Mouse (Mus musculus): Measurements from ENCODE around the gene Frem1. TPM values are rescaled to one million over a fixed set of nuclear protein-coding genes. Genes with fewer than 3 reads are reported as not detected.

Gene Frem1
- total and polyA plus RNA-seq, 3 experiments, result 0.40 to 0.95 (median 0.66) TPM

DNA sequence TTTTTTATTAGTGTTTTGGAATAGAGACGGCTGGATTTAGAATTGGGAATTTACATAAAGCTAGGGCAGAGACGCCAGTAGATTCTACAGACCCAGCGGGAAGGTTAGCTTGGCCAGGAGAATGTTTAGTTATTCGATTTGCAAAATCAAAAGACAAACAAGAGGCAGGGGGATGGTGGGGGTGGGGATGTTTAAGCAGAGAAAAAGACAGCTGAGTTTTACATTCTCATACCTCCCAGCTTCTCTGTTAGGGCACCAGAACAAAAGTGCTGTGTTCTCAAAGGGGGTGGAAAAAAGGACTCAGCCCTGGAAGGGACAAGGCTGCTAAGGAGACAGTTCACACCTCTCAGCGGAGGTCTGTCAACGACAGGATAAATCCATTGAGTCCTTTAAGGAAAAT, 180.0 kb downstream of the Frem1 start:
- DNase-seq, result no peak

DNA sequence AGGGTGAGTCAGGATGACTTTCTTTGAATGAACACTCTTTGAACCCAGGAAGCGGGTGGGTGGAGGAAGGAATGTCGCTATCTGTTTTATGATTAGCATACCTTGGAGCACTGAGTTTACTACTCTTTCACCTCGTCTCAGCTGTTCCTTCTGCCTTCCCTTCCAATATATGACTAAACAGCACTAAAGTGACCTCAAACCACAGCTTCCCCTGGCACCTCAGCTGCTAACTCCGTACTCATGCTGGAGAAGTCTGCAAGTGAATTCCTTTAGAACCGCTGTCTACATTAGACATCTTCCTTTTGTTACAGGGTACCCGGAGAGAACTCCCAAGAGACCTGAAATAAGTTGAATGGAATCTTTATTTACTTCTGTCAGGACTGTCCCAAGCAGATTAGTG, 181.2 kb downstream of the Frem1 start:
- DNase-seq, result no peak

- DNase-seq, result no peak
Measured at GRCm38 (mm10) chr4:82867731-82868445, 184.3 kb downstream of the Frem1 start.

- DNase-seq, result no peak
Measured at GRCm38 (mm10) chr4:82867111-82867510, 185.0 kb downstream of the Frem1 start.

- no peak for DNase-seq
Measured at GRCm38 (mm10) chr4:82864974-82865699, 187.0 kb downstream of the Frem1 start.

DNA sequence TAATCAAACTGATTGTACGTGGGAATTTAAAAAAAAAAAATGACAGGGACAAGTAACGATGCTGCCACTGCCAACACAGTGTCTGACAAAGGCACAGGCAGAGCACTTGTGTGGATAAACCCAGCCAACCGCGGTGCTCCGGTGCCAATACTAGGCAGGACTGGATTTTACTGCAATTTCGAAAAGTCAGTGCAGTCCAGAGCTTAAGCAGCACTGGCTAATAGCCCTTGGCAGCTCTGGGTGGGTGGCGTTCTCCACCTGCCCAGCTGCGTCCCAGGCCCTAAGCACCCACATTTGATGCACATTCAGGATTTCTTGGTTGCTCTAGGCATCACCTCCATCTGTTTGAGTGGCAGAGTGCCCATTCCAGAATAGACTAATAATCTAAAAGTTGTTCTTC, 188.8 kb downstream of the Frem1 start:
- no peak for DNase-seq

DNA sequence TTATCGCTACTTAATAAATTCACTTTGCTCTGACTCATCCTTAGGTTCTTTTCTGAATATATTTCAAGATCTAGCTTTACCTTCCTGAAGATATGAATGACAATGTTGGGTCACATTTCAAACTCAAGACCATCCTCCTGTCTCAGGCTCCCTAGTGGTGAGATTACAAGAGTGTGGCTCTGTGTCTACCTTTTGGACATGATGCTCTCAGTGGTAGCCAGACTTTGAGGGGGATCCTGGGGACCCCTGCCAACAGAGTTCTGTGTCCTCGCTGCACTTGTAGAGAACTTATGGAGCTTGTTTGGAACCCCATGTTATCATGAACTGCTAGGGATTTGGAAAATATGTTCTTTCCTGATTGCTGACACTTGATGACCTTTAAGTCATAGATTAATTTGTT, 190.7 kb downstream of the Frem1 start:
- no peak for DNase-seq

- peak; percentile 26 for DNase-seq
Measured at GRCm38 (mm10) chr4:82860566-82860965, 191.6 kb downstream of the Frem1 start.

- DNase-seq, result peak; percentile 91
Measured at GRCm38 (mm10) chr4:82859131-82860125, 192.7 kb downstream of the Frem1 start, which contains the start of gene Zdhhc21. Gene Zdhhc21 (minus strand): TSS chr4:82859958.

DNA sequence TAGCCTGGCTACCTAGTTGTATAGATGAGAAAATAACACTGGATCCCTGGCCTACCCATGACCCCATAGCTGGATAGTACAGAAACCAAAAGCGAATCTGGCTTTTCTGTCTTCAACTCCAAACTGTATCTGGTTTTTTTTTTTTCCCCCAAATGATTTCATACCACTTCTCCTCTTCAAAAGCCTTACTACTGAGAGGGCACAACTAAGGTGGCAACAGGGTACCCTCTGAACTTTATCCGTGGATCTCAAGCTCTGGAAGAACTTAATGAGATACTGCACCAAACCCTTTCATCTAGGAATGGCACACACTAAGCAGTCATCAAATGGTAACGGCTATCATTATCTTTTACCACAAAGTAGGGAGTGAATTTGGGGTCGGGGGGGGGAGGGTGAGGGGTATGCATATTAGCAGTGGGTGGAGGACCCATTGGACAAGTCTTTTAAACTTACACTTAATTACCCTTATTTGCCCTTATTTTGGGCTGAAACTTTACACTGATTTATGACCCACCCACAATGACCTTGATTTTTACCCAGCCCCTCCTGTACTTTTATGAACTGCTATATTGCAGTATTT, 193.6 kb downstream of the Frem1 start:
- DNase-seq, result no peak

GRCm38 (mm10) chr4:82856986-82857385, 195.2 kb downstream of the Frem1 start:
- no peak for DNase-seq

DNA sequence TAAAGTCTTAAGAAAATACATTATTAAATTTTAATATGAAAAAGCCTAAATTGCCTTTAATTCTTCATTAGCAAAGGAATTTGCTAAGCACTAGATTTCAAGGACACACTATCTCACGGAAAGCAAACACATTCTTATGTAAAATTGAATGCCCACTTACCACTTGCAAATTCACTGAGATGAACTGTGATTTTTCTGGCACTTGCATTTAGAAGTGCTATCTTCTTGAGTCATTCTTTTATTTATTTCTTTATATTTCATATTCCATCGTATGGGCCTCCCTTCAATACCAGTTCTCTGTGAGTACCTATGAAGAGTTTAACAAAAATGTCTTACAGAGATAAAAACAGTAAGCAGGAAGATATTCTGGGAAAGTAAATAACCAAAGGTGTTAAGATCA, 198.3 kb downstream of the Frem1 start:
- DNase-seq, result no peak

DNA sequence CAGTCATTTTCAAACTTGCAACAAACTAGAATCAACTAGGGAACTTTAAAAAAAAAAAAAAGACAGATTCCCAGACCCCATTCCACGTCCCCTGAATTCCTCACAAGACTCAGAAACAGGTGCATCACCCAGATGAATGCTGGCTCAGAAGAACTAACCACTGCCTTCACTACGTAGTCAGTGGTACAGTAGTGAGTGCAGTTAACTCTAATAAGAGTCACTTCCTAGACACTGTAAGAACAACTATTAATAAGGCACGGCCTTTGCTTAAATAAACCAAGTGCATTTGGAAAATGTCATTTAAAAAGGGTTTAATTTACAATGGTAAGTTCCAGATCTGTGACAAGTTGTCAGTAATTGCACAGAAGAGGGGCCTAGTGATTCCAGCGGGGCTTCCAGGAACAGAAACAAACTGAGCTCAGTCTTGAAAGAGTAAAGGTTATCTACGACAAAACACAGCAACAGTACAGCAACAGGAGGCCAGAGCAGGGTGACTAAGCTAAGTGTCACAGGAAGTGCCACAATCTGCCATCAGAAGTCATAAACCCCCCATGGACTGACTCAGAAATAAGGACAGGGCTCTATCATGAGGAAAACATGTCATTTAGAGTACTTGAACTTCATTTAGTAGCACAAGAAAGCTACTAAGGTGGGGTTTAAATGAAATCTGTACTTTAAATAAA, 203.4 kb downstream of the Frem1 start:
- peak; percentile 63 for DNase-seq

Other genes starting within 250 kb of the Frem1 start
- gene Zdhhc21, start 192.4 kb downstream of the Frem1 start, total RNA-seq (2021), result 10 to 100 TPM; 11.4 to 17.9 TPM
- gene Zdhhc21, start 192.4 kb downstream of the Frem1 start, polyA plus RNA-seq (2012; rRNA removed), result 0.96 and 1.2 TPM in 2 replicates
- not detected for gene Cer1, start 167.2 kb downstream of the Frem1 start, total RNA-seq (2021)
- gene Cer1, start 167.2 kb downstream of the Frem1 start, polyA plus RNA-seq (2012; rRNA removed), result not detected in 2 replicates